Mouse (Mus musculus): ENCODE results near the gene Lonp2.

The Lonp2 gene

GRCm38 (mm10) chr8:86713407-86714188 lies 89.8 kb downstream of the Lonp2 start:
- DNase-seq (ENCODE audit: low read depth, low spot score), result no peak

GRCm38 (mm10) chr8:86718332-86718994 lies 94.6 kb downstream of the Lonp2 start:
- no peak for DNase-seq (ENCODE audit: low read depth, low spot score)

- no peak for DNase-seq (ENCODE audit: low read depth, low spot score)
These were observed 95.5 kb downstream of the Lonp2 start for GRCm38 (mm10) chr8:86719368-86719767.

DNA sequence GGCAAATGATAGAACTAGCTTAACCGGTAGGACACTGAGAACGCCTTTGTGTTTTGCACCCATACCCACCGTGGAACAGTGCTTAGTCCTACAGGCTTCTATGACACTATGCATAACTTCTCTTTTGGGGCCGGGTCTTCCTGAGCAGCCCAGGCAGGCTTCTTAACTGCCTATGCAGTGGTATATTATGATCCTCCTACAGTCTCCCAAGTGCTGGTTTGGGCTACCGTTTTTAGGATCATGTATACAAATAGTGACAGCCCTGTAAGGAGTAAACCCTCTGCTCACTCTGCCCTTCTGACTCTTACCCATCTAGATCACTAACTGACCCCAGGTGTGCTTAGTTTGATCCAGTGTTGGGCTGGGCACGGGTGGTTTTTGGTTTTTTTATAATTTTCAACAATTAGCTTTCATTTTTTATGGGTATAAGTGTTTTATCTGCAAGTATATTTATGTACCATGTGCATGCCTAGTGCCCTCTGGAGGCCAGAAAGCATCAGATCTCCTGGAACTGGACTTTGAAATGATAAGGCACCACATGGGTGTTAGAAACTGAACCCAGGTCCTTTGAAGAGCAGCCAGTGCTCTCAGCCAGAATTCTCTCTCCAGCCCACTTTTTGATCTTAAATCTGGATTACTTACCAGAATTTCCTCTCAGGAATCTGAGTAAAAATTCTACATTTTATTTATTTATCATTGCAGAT lies 97.1 kb downstream of the Lonp2 start:
- DNase-seq (ENCODE audit: low read depth, low spot score), result no peak

DNA sequence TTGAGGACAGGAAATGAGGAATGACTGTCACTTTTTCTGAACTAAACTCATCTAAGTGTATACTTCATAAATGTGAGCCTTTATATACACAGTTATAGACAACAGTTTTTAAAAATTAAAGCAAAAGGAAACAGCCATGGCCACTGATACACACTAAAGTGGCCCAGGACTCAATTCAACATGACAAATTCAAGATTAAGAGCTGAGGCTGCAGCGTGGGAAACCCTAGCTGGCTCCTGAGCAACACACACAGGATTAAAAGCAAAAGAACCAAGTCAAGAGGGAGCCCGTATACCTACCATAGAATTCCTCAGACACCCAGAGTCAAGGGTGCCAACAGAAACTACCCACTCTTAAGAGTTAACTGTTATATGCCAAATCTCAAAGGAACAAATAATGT lies 97.6 kb downstream of the Lonp2 start:
- DNase-seq (ENCODE audit: low read depth, low spot score), result no peak

DNA sequence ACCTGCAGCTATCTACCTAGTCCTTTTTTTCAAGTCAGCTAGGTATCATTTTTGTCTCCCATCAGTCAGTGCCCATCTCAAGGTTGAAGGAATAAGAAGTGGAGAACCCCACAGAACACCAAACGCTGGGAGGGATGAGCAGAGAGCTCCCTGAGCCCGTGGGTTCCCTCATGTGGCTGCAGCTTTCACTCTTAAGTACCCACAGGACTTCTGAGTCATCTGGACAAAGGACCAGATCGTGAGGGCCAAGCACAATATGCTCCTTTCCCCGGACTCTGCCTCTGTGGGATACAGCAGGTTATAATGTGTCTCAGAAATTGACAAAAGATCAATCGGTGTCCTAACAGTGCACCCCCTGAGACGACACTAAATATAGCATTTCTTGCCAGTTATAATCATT lies 103.1 kb downstream of the Lonp2 start:
- DNase-seq (ENCODE audit: low read depth, low spot score), result no peak

DNA sequence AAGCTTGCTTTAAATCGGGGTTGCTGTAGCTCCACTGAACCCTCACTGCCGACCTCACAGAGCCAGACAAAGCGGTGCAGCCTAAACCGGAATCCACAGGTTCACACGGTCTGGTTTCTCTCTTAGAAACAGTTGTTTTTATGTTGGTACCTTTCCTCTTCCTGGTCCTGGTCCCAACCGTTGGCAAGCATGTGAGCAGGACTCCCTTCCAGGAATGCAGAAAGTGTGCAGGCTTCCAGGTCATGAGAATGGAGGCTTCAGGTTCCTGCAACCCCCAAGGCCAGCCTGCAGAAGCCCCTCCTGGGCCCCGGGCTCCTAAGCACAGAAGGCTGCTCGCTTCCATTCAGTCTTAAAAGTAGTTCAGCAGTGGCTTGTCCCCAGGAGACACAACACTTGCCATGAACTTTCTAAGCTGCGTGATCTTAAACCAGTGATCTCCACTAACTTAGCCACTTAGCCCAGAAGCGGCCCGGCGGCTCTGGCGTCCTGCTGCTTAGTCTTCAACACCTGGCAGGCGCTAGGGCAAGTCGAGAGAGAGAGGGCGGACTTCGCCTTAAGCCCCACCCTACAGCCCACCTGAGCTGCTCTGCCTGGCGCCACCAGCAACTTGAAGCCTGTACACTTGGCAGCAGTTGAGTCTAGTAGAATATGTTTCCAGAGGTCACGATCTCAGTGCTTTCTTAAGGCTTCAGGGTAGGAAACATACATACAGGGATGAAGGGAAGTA lies 104.5 kb downstream of the Lonp2 start:
- no peak for DNase-seq (ENCODE audit: low read depth, low spot score)

DNA sequence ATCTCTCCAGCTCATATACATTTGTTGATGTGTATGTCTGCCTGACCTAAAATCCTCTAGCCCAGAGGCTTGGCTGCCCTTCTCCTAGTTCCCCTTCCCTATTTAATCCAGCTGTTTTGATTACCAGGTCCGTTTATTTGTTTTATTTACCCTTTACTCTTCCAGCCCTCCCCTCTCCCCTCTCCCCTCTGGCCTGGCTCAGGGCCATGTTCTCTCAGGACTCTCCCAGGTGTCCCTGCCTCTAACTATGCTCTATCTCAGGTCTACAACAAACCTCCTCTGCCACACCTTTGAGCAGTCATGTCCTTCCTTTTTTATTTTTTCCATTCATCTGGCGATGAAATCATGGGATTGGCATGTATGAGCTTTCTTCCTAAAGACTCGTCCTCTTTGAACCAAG lies 106.5 kb downstream of the Lonp2 start:
- DNase-seq (ENCODE audit: low read depth, low spot score), result no peak

- no peak for DNase-seq (ENCODE audit: low read depth, low spot score)
These were observed 107.0 kb downstream of the Lonp2 start for GRCm38 (mm10) chr8:86730860-86731259.

DNA sequence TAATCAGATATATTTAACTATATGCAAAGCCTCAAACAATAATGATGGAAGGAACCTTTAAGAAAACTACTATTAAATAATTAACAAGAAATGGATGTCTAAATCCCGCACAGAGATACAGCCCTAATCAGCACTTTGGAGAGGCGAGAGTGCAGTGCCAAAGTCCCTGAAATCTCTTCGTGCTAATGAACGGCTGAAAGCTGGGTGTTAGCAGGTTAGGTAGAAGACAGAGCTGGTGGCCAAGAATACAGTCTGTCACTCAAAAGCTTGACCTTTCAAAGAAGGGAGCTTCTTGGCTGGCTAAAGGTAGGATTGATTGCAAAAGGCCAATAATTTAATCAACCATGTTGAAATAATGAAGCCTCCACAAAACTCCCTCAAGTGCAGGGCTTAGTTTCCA lies 110.3 kb downstream of the Lonp2 start:
- DNase-seq (ENCODE audit: low read depth, low spot score), result no peak

- no peak for DNase-seq (ENCODE audit: low read depth, low spot score)
These were observed 111.1 kb downstream of the Lonp2 start for GRCm38 (mm10) chr8:86734954-86735353.

GRCm38 (mm10) chr8:86735446-86736111 lies 111.7 kb downstream of the Lonp2 start:
- DNase-seq (ENCODE audit: low read depth, low spot score), result no peak

DNA sequence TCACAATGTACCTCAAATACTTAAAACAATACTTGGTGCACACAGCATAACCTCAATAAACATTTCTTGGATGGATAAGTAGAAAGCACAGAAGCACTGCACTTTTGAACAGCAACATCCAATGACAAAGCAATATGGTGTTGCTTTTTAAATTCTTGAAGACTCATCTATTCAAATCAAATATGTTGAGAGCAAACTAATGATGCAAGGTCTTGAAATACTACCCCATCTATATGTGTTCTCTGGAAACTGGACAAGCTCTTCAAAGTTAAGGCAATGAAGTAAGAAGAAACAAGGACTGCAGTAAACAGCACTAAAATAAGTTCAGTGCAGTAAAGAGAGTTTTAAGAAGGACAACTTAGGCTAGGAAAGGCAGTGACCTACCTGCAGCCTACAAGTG lies 117.1 kb downstream of the Lonp2 start:
- DNase-seq (ENCODE audit: low read depth, low spot score), result no peak

DNA sequence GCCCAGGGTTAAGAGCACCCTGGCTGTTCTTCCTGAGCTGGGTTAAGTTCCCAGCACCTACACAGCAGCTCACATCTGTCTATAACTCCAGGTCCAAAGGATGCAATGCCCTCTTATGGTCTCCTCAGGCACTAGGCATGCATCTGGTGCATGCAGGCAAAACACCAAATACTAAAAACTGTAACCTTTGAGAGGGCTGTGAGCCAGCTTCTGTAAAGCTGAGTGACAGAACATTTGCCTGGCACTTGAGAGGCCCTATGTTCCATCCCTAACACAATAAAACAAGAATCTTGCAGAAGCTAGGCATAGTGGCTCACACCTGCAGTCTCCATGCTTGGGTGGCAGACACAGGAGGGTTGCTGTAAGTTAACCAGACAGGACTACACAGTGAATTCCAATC lies 117.8 kb downstream of the Lonp2 start:
- DNase-seq (ENCODE audit: low read depth, low spot score), result no peak

DNA sequence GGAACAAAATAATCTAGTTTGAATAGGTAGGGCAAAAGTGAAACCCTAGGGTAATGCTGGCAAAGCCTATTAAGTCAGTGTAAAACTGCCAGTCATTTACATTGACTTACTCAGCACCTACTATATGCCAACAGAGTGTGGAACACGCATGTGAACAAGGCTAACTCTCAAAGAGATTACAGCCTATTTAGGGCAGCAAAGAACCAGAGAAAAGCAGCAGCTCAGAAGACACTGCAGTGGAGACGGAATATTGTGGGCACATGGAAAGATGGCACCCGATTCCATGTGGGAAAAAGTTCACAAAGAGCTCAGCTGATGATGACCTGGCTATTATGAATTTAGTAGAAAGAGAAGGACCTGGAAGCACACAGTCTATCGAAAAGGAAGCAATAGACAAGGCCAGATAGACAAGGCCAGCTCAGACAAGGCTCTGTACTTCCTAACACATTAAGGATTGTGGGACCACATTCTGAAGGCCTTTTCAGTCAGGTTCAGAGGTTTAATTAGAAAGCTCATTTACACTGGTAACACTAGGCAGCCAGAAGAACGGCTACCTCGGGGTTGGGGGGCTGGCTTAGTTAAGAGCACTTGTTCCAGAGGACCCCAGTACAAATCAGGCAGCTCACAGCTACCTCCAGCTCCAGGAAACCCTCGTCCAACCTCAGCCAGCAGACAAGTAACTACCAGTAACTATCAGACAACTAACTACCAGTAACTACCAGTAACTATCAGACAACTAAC lies 118.9 kb downstream of the Lonp2 start:
- DNase-seq (ENCODE audit: low read depth, low spot score), result no peak

GRCm38 (mm10) chr8:86744313-86745220 lies 120.7 kb downstream of the Lonp2 start:
- peak; percentile 37 for DNase-seq (ENCODE audit: low read depth, low spot score)

DNA sequence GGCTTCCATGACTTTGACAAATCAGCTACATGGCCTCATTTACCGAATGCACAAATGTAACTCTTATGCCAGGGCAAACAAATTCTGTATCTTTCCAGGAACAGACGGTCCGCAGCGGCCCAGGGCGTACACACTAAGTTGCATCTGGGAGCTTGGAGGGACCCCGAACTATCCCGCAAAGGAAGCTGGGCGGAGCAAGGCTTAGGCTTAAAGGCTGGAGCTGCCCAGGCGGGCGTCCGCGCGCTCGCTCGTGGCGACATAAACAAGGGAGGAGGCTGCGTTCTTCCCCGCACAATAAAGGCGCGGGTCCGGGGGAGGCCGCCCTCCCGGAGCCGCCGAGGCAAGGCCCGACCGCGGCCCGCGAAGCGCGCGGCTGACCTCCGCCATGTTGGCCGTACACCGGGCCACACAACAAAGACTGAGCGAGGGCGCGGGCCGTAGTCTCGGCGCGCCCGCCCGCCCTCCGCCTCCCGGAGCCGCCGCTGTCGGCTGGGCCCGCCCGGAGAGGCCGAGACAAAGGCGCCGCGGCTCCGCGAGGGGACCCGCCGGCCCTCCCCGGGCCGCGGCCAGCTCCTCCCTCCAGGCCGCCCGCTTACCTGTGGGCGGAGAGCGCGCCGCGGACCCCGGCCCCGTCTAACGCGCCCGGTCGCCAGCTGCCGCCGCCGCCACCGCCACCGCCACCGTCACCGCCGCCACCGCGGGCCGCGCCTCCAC lies 121.5 kb downstream of the Lonp2 start, which contains the start of the genes Gm10638 and Siah1a:
Gene Gm10638 (plus strand): TSS at position 479 of the 714 bp plus-strand sequence.
Gene Siah1a (minus strand): TSS at position 714 of the 714 bp plus-strand sequence.
- DNase-seq (ENCODE audit: low read depth, low spot score), result peak; percentile 60

- DNase-seq (ENCODE audit: low read depth, low spot score), result peak; percentile 91
These were observed 122.1 kb downstream of the Lonp2 start for GRCm38 (mm10) chr8:86745935-86746441.

- DNase-seq (ENCODE audit: low read depth, low spot score), result no peak
These were observed 122.7 kb downstream of the Lonp2 start for GRCm38 (mm10) chr8:86746511-86746910.

All from c-Kit-negative CD71-positive TER-119-positive erythroid progenitor cells, embryonic 14.5 days (primary cell).